12 mouse cellular contexts compared by ENCODE assay signal in the genomic region with DNA sequence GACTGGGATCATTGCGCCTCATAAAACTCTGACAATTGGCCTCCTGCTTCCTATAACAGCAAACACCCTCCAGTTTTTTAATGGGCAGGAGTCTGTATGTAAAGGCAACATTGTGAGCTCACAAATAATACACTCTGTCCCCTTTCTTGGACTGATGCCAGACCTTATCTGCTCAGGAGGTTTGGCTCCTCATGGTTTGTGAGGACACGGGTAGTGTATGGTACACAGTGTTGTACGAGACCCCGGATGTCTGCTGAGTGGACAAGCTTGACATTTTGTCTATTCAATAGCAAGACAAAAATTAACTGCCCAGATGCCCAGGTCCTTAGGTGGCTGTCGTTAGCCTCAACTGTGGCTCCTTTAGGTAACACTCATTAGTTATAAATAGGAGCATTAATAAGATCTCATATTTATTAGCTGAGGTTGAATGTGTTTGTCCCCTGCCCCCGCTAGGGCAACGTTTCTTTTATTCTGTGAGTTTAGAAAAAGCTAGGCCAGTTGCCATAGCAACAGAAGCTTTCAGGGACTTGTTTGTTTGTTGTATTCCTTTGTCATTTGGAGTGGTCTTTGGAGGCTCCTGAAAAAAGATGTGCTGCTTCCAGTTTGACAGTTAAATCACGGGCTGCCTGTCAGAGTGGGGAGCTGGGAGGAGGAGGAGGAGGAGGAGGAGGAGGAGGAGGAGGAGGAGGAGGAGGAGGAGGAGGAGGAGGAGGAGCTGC.
DNase-seq lines count a peak whose midpoint lies in the region; ATAC-seq and TF ChIP-seq lines count a peak whose summit lies in the region.
"Had no signal": no experiment of that assay in that cellular context is flagged by ENCODE, and none has a peak within 500 bp of the region (broad histone marks: within the 10 kb centered on the region; RNA-seq: fewer than 3 reads in every experiment).

No protein-coding gene starts in this region.

- H3K4me2 ChIP-seq in midbrain, embryonic 11.5 days: no peak overlapping the region
- H3K4me2 ChIP-seq in forebrain, embryonic 12.5 days: peak overlapping the region; percentile 10; the same call in 1 of the 2 replicates
- no peak overlapping the region for H3K4me2 ChIP-seq in hindbrain, postnatal 0 days (ENCODE audit: low read depth, low read length)
- H3K4me2 ChIP-seq: heart, embryonic 13.5 days; liver, embryonic 15.5 days had no signal

- no peak overlapping the region for H3K9ac ChIP-seq in midbrain, embryonic 11.5 days (ENCODE audit: low read length)
- H3K9ac ChIP-seq in forebrain, embryonic 12.5 days: no peak overlapping the region
- H3K9ac ChIP-seq in hindbrain, postnatal 0 days (replicated peaks; ENCODE audit: low read length): no peak overlapping the region
- H3K9ac ChIP-seq: heart, embryonic 13.5 days; liver, embryonic 15.5 days had no signal

- H3K27me3 ChIP-seq in midbrain, embryonic 11.5 days (ENCODE audit: control insufficient read depth, insufficient read depth, low read length): no peaks in the 10 kb centered on the region
- no peaks in the 10 kb centered on the region for H3K27me3 ChIP-seq in midbrain, embryonic 10.5 days (ENCODE audit: low read depth, poor library complexity, severe bottlenecking)
- no peaks in the 10 kb centered on the region for H3K27me3 ChIP-seq in forebrain, embryonic 12.5 days
- H3K27me3 ChIP-seq in hindbrain, postnatal 0 days (ENCODE audit: insufficient read depth, low read length): no peaks in the 10 kb centered on the region
- H3K27me3 ChIP-seq: heart, embryonic 13.5 days; liver, embryonic 15.5 days had no signal

- no peak for TF ChIP-seq CTCF in hindbrain, postnatal 0 days (IDR thresholded peaks at IDR 0.05; ENCODE audit: low read depth)

- no peaks in the 10 kb centered on the region for H3K36me3 ChIP-seq in midbrain, embryonic 11.5 days (ENCODE audit: control insufficient read depth, insufficient read depth, low read length)
- no peaks in the 10 kb centered on the region for H3K36me3 ChIP-seq in midbrain, embryonic 10.5 days
- H3K36me3 ChIP-seq in forebrain, embryonic 12.5 days (replicated peaks): no peaks in the 10 kb centered on the region
- no peaks in the 10 kb centered on the region for H3K36me3 ChIP-seq in hindbrain, postnatal 0 days (ENCODE audit: insufficient read depth, low read length)
- H3K36me3 ChIP-seq: heart, embryonic 13.5 days; liver, embryonic 15.5 days had no signal

- 54% methylated on average over 8 of the region's 8 CpGs for WGBS in midbrain, embryonic 11.5 days
- 60% methylated on average over 8 of the region's 8 CpGs for WGBS in midbrain, embryonic 10.5 days
- WGBS in forebrain, embryonic 12.5 days: 22% methylated on average over 7 of the region's 8 CpGs
- 23% methylated on average over 8 of the region's 8 CpGs for WGBS in hindbrain, postnatal 0 days

- no peaks in the 10 kb centered on the region for H3K9me3 ChIP-seq in midbrain, embryonic 11.5 days (ENCODE audit: control insufficient read depth, low read length)
- no peaks in the 10 kb centered on the region for H3K9me3 ChIP-seq in midbrain, embryonic 10.5 days (replicated peaks)
- no peaks in the 10 kb centered on the region for H3K9me3 ChIP-seq in forebrain, embryonic 12.5 days
- H3K9me3 ChIP-seq in hindbrain, postnatal 0 days (ENCODE audit: low read length): no peaks in the 10 kb centered on the region
- H3K9me3 ChIP-seq: heart, embryonic 13.5 days; liver, embryonic 15.5 days had no signal

- peak; percentile 42; the same call in 1 of the 2 replicates for ATAC-seq in midbrain, embryonic 11.5 days (ENCODE audit: low FRiP score)
- peak; percentile 40; the same call in 1 of the 2 replicates for ATAC-seq in forebrain, embryonic 12.5 days (ENCODE audit: low FRiP score)
- no peak; the same call in 1 of the 2 replicates for ATAC-seq in hindbrain, postnatal 0 days

- no peak overlapping the region for H3K4me3 ChIP-seq in midbrain, embryonic 11.5 days (ENCODE audit: low read depth, low read length)
- no peak overlapping the region for H3K4me3 ChIP-seq in midbrain, embryonic 10.5 days
- H3K4me3 ChIP-seq in forebrain, embryonic 12.5 days (replicated peaks): no peak overlapping the region
- no peak overlapping the region for H3K4me3 ChIP-seq in hindbrain, postnatal 0 days (ENCODE audit: low read length)
- H3K4me3 ChIP-seq: heart, embryonic 13.5 days; liver, embryonic 15.5 days had no signal

- H3K4me1 ChIP-seq in midbrain, embryonic 11.5 days (ENCODE audit: control insufficient read depth, insufficient read depth, low read length): peaks cover 3% of the 10 kb centered on the region; the same call in 1 of the 2 replicates
- peaks cover 18% of the 10 kb centered on the region for H3K4me1 ChIP-seq in midbrain, embryonic 10.5 days
- H3K4me1 ChIP-seq in forebrain, embryonic 12.5 days: peaks cover 20% of the 10 kb centered on the region
- H3K4me1 ChIP-seq in hindbrain, postnatal 0 days (ENCODE audit: insufficient read depth, low read length): peaks cover 4% of the 10 kb centered on the region; the same call in 1 of the 2 replicates
- H3K4me1 ChIP-seq: liver, embryonic 15.5 days had no signal

- no peak overlapping the region for H3K27ac ChIP-seq in midbrain, embryonic 11.5 days (ENCODE audit: low read depth, low read length)
- no peak overlapping the region for H3K27ac ChIP-seq in midbrain, embryonic 10.5 days (replicated peaks)
- H3K27ac ChIP-seq in forebrain, embryonic 12.5 days: no peak overlapping the region
- no peak overlapping the region for H3K27ac ChIP-seq in hindbrain, postnatal 0 days
- H3K27ac ChIP-seq: heart, embryonic 13.5 days; liver, embryonic 15.5 days had no signal

- no peak for DNase-seq in midbrain, embryonic 11.5 days (ENCODE audit: low spot score, missing footprints)
- DNase-seq in midbrain, embryonic 10.5 days (ENCODE audit: low spot score): no peak
- peak; percentile 76 for DNase-seq in hindbrain, postnatal 0 days (ENCODE audit: low spot score)
- DNase-seq in retina, embryonic 14.5 days (ENCODE audit: low spot score): peak; percentile 39
- no peak for DNase-seq in cerebellum, postnatal 36 days
- DNase-seq in spleen, postnatal 10 days (ENCODE audit: low spot score in 2 of 2): no peak
- no peak for DNase-seq in adrenal gland, postnatal 25 days
- DNase-seq: cerebellum, postnatal 25 days; gastrocnemius, postnatal 10 days had no signal

Comparison
In these comparisons a context has a peak if more than half of its experiments do, and no peak if none do; other contexts are left out.
1. DNase-seq: peak in hindbrain, postnatal 0 days (single experiment) and retina, embryonic 14.5 days (single experiment); none in midbrain, embryonic 11.5 days (single experiment), midbrain, embryonic 10.5 days (single experiment), cerebellum, postnatal 36 days (0 of 2), spleen, postnatal 10 days (0 of 2) and adrenal gland, postnatal 25 days (single experiment).